Mouse (Mus musculus) liver, embryonic 14.5 days (tissue): ENCODE measurements at regions not wholly inside any gene's neighbourhood (a gene's known extent, or its start where the extent isn't known, plus 50 kb on each side); places are given as distances from the start of the nearest gene placed in this dataset.

ENCODE experiments used
- CTCF ChIP-seq: IDR thresholded peaks from 2 replicates; pipeline ENCODE4 v1.5.1; 2016; ENCODE audit warnings: antibody characterized with exemption, low read depth, control low read depth
- EP300 ChIP-seq: IDR thresholded peaks from 2 replicates; pipeline ENCODE4 v1.6.1; 2016; ENCODE audit warnings: antibody characterized with exemption, low read depth

GRCm38 (mm10) chr13:73077866-73078430, 182.3 kb upstream of the Irx4 start:
- TF ChIP-seq CTCF: no peak
- no peak for TF ChIP-seq EP300
